Mouse (Mus musculus): ENCODE measurements at regions not wholly inside any gene's neighbourhood (a gene's known extent, or its start where the extent isn't known, plus 50 kb on each side); places are given as distances from the start of the nearest gene placed in this dataset.
"Not testable (repeated sequence)": the region's sequence is repeated elsewhere in the genome, so short reads cannot be mapped to it uniquely, and the experiment has no call there.

DNA sequence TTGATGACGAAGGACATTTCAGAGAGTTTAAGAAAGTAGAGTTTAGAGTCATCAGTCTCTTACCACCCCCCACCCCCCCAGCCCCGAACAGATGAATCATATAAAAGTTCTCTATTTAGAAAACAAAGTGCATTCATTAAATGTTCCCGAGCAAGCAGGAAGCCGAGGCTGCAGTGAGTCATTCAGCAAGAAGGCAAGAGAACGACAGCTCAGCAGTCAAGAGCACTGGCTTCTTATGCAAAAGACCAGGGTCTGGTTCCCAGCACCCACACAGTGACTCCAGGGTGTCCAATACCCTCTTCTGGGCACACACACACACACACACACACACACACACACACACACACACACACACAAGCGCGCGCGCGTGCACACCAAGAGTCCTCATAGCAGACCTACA is 107.0 kb upstream of the Spata13 start:
- DNase-seq, result no peak

DNA sequence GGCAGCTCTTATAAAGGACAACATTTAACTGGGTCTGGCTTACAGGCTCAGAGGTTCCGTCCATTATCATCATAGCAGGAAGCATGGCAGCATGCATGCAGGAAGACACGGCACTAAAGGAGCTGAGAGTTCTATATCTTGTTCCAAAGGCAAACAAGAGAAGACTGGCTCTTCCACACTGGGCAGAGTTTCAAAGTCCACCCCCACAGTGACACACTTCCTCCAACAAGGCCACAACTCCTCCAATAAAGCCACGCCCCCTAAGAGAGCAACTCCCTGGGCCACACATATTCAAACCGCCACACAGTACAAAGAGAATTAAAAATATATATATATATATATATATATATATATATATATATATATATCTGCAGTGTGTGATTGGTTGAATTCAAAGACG is 105.8 kb upstream of the Spata13 start:
- DNase-seq, result no peak

DNA sequence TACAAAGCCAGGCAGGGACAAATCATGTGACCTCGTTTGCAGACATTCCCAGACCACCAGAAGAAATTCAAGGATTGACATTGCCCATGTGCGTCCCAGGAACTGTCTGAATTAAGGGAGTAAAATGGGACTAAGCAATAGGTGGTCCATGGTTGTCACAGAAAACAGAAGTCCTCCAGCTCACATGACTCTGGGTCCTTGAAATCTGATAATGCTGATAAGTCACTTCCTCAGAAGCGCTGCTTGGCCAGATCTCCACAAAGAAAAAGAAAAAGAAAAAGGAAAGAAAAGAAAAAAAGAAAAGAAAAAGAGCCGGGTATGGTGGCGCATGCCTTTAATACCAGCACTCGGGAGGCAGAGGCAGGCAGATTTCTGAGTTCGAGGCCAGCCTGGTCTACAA is 105.3 kb upstream of the Spata13 start:
- DNase-seq, result no peak

DNA sequence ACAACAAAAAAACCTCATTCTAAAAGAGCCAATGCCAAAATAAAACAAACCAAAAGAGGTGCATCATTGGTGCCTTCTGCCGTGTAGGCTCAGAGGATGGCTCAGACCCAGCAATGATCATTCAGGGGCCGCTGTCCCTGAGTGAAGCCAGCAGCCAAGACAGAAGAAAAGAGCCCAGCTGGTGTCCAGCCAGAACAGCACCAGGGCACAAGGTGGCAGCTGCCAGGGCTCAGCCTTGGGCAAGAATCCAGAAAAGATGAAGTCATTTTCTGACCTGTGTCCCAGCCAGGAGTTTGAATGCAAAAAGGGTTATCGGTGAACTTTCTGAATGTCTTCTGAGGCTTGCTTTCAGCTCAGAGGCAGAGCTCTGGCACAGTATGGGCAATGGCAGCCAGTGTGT is 104.8 kb upstream of the Spata13 start:
- no peak for DNase-seq

DNA sequence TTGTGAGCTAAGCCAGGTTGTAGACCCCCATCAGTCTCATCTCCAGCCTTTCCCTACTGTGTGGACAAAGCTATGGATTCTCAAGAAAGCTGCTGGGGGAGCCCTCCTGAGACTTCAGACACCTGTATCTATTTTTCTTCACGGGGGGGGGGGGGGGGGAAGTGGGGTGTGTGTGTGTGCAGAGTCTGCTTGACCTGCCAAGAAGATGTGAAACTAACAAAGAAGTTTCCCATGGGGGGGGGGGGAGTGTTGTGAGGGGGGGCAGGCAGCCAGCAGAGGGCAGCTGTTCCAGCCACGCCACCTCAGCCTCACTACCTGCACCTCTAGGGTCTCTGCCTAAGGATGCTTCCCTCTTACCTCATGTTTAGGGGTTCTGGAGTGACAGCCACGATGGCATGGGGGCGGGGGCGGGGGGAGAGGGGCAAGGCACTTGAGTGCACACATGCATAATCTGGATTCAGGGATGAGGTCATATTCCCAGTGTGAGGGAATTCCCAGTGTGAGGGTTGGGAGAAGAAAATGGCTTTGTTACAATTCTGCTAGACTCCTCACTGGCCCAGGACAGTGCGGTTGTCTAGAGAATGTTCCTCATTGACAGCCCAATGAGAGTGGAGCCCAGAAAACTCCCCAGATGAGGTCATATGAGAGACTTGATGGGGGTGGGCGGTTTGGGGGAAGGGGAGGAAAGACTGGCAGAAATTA is 104.0 kb upstream of the Spata13 start:
- no peak for DNase-seq

DNA sequence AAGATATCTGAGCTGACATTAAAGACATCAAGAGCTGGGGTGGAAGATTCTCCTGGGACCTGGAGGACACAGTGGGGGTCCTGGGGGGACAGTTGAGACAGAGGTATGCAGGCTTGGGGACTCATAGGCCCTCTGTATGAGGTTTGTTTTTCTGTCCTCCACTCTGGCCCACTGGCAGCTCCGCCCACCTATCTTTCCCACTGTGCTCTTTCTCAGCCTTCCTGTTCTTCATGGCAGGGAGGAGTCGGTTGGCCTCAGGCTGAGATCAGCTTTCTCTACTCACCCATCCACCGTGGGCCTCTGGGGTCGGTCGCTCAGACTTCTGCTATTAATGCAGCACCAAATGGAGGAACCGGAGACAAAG is 103.5 kb upstream of the Spata13 start:
- no peak for DNase-seq

DNA sequence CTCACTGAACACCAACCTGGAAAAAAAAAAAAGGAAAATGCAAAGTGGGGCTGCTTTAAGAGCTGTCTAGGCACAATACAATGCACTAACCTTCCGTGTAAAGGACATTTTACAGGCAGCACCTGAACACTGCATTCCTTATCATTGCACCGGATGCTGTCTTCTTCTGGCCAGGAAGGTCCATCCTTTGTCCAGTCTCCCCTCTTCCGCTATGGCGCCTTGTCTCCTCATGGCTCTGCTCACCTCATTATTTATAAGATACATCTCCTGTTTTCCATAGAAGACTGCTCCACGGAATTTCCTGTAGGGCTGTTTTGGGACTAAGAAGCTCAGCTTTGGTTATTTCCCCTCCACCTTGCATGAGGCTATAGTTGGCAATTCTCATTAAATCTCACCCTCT is 102.8 kb upstream of the Spata13 start:
- no peak for DNase-seq

DNA sequence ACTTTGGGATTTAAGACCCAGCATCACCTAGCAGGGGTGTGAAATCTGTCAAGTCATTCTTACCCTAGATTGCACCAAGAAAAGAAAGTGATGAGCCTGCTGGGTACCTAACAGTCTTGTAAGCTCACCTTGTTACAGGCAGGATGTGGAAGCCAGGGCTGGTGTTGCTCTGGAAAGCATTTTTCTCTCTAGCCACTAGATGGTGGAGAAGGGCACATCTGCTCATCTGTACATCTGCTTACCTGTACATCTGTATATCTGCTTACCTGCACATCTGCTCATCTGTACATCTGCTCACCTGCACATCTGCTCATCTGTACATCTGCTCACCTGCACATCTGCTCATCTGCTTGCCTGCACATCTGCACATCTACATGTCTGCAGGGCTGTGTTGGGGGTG is 102.0 kb upstream of the Spata13 start:
- no peak for DNase-seq

DNA sequence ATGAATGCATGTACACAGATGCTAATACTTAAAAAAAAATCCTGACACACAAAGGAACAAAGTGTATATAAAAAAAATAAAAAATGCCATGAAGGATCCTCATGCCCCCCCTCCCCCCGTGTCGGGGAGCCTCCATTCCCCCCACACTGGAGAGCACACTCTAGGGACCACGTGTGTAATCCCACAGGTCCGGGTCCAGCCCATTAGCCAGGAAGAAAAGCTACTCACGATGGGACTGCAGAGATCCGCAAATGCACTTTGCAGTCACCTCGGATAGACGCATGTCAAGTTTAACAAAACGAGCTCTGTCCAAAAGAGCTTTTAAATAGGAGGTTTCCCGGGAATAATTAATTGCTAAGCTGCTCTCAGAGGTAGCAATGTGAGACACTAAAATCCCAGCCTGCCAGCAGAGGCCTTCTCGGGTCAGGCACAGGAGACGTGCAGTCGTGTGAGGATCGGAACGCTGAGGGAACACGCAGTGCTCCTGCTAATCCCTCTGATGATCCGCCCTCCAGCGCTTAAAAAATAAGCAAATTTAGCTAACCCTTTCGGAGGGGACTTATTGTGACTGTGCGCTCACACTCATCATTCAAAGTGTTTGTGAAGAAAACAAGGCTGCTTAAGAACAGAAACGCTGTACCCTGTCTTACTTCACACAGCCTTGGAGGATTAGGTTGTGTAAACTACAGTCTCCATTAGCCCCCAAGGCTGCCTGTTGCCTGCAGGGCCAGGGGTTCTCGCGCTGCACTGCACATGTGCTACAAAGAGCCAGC is 100.2 kb upstream of the Spata13 start:
- no peak for DNase-seq

DNA sequence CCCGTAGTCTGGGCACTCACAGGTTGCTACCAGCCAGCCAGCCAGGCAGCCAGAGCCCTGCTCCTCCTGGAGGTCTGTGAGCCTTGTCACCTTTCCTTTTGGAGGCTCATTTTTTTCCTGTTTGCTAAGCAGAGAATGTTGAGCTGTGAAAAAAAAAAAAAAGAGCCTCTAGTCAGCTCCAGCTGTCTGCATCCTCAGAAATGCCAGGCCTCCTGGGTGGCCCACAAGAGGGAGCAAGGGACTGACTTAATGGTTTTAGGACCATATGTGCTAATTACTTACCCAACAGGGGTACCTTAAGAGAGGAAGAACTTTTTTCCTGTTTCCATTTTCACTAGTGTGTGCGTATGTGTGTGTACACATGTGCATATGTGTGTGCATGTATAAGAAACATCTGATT is 94.8 kb upstream of the Spata13 start:
- DNase-seq, result no peak

DNA sequence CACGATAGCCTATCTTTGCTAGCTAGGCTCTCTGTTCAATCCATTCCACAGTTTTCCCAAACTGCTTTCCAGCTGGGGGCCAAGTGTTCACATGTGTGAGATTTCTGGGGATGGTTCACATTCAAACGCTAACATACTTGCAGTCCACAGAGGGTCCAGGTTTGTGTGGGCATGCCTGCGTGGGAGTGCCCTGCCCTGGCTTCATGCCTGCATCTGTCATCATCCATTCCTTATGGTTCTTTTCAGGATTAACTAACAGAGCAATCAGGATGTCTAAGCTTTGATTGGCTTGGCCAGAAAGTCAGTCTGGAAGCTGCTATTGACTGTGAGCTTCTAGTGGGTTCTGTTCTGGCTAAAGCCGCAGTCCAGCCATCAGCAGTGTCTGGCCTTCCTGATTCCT is 93.7 kb upstream of the Spata13 start:
- no peak for DNase-seq

DNA sequence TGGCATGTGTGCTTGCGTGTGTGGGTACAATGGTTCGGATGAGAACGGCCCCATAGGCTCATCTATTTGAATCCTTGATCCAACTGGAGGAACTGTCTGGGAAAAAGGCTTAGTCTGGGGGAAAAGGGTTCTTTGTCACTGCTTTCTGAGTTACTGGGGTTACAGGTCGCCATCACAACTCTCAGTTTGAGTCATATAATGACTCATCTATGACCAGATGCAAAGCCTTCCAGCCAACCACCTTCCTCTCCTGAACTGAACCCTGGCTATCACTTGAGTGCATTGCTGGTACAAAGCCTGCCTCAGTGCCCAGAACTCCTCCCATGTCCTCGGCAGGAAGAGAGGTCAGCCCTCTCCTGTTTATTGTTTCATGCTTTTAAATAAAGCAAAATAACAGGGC is 92.2 kb upstream of the Spata13 start:
- no peak for DNase-seq

DNA sequence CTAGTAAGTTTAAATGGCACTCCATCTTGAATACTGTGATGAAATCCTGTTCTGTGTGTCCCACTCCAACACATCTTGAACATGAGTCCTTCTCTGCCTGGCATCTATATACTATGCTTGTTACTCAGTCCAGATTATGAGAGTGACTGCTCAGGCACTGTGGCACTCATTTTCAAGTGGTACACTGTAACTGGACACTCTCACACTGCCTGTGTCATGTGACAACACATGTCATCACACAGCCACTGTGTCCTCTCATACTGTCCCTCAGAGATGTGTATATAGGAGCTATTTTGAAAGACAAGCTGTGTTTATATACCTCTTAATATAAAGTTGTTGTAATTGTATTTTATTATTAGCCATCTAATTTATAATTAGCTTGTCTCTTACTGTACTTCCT is 89.0 kb upstream of the Spata13 start:
- DNase-seq, result no peak

DNA sequence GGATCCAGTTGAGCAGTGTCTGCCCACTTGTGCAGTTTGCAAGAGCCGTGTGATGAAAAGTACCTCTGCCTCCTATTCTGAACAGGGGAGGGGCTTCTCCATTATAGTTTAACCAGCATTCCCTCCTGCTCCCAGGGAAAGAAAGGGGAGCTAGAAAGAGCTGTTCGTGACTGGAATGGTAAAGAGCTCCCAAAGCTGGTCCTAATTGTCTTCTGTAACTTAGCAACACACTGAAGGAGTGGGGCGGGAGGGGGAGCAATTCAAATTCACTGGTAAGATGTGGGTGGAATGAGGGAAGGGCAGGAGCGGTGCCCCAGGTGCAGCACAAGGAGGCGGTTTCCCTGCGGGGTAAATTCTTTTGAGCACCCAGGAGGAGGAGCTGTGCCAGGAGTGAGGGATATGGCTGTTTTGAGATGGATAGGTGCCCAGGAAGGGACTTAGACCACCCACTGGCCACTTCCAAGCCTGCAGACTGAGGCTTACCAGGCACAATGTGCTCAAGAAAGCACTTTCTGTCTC is 79.5 kb upstream of the Spata13 start:
- DNase-seq, result no peak

DNA sequence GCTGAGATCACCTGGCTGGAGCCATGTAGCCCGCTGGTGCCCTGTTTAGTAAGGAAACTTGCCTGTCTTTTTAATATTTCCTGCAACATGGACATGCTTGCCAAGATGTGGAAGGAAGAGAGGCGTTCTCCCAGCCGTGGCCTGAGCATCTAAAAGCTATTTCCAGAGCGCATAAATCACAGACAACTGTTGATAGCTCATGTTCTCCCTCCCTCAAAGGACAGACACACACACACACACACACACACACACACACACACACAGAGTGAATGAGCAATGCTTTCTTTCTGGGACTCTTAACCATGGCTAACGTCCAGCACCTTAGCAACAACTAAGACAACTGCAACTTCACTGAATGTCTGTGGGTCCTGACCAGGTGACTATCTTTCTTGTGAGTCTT is 77.3 kb upstream of the Spata13 start:
- DNase-seq, result no peak

DNA sequence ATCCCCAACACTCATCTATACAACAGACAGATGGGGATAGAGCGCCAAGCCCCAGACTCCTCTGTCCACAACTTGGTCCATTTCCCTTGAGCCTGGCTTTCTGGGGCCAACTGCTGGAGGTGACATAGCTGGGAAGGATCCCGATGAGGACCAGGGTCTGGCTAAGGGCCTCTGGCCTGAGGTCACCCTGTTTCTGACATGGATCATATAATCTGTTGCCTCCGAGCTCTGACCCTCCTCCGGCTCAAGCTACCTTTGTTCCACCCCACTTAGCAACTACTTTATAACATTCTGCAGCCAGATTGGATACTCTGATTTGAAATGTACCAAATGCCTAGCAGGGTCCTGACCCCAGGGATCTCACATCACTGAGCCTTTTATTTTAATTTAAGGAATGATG is 76.8 kb upstream of the Spata13 start:
- no peak for DNase-seq

DNA sequence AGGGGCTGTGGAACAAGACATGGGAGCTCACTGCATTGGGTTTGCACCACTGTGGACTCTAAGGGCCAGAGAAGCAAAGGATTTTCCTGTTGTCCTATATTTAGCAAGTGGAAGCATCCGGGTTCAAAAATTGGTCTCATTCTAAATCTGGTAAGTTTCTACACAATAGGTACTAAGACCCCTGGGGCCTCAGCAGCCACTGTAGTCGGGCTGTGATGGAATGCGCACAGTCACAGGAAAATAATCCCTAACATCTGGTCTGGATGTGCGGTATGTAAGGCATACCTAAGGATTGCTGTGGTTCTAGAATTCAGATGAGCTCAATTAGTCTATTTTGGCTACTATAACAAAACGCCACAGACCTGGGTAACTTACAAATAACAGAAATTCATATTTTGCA is 74.4 kb upstream of the Spata13 start:
- DNase-seq, result no peak

DNA sequence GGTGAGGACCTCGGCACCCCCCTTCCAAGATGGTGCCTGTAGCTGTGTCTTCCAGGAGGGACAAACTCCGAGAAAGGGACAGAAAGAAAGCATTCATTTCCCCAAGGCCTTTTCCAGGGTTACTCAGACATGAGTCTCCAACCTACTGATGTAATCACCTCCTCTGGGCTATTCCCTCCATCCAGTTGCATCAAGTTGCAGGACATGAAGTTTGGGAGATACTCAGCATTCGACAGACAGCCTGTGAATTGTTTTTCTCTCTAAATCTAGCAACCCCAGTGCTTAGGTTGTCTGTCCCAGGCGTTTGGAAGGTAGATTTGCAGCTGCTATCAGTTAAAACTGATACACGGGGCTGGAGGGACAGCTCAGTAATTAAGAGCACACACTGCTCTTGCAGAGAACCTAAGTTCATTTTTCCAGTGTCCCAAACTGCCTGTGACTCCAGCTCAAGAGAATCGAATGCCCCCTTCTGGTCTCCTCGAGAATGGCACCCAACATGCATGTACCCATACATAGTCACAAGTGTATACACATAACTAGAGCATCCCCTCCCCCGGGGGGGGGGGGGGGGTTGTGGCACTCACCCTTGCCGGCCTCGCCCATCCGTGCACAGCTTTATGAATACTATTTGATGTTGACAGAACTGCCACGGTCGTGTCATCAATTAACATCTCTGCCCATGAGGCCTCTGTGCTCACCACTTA is 73.8 kb upstream of the Spata13 start:
- peak; percentile 34 for DNase-seq

DNA sequence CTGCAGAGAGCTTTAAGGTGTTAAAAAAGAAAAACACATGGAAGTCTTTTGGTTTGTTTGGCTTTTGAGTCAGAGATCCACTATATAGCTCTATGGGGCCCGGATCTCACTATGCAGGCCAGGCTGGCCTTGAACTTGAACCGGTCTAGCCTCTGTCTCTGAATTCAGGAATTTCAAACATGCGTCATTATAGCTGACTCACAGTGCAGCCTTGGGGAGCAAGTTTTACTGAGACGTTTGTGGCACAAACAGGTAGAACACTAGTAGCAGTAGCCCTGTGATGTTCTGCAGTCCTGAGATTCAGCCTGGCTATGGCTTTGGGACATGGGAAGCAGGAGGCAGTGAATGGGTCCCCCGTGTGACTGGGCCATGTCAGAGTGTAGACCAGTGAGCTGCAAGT is 57.5 kb upstream of the Spata13 start:
- DNase-seq, result no peak

DNA sequence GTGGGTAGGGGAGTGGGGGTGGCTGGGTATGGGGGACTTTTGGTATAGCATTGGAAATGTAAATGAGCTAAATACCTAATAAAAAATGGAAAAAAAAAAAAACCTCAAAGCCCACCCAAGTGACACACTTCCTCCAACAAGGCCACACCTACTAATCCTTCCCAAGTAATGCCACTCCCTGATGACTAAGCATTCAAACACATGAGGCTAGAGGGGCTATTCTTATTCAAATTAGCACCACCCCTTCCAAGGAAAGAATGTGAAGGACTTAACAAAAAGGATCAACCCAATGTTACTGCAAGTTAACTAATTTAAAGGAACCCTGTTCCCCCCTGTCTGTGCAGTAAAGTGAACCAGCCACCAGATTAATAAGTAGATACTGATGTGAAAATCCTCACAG is 53.7 kb upstream of the Spata13 start:
- not testable (repeated sequence) for DNase-seq

Measured in thymus, postnatal 25 days (tissue).